Mouse (Mus musculus) duodenum, adult 2 months (tissue): ENCODE measurements around the gene Sspn. TPM values are rescaled to one million over a fixed set of nuclear protein-coding genes. Genes with fewer than 3 reads are reported as not detected.

Experiments used
- polyA plus RNA-seq: library from polyadenylated mRNA; depleted of rRNA; stranded (reverse); fragments of >200 nt; gene quantifications from 2 replicates; pipeline ENCODE4 v1.2.3, GENCODE M21; 2012; ENCODE audit warnings: low replicate concordance; rRNA removed

Sspn gene
- 0.78 and 1.8 TPM in 2 replicates for polyA plus RNA-seq

GRCm38 (mm10) chr6:145931341-145931740 is at the start of gene Sspn:
Sspn (plus strand) TSS chr6:145931641.

Other genes starting within 250 kb of the Sspn start
- 0.81 and 1.8 TPM in 2 replicates for gene Rassf8, start 184.9 kb upstream of the Sspn start, polyA plus RNA-seq
- gene Bhlhe41, start 66.1 kb upstream of the Sspn start, polyA plus RNA-seq: 1.8 and 4.1 TPM in 2 replicates